Mouse (Mus musculus): ENCODE data around the gene Evx1. TPM values are rescaled to one million over a fixed set of nuclear protein-coding genes. Genes with fewer than 3 reads are reported as not detected.

Evx1 gene
- polyA plus RNA-seq, 1 experiment: not detected

GRCm38 (mm10) chr6:52270494-52271480 is 42.5 kb upstream of the Evx1 start:
- no peaks in the 10 kb centered on the region for H3K4me1 ChIP-seq (ENCODE audit: control insufficient read depth, insufficient read depth, low read length)
- H3K4me3 ChIP-seq (ENCODE audit: insufficient read depth, low read length): no peak overlapping the region
- no peak overlapping the region for H3K27ac ChIP-seq (ENCODE audit: insufficient read depth, low read length)
- TF ChIP-seq CTCF (IDR thresholded peaks at IDR 0.05; ENCODE audit: borderline replicate concordance, insufficient read depth, low read length) (peak; percentile 43; the same call in 1 of the 2 replicates), POLR2A (IDR thresholded peaks at IDR 0.05; ENCODE audit: low read depth, low read length) (no peak)

GRCm38 (mm10) chr6:52272766-52273655 is 40.3 kb upstream of the Evx1 start:
- Histone ChIP-seq H3K4me3 (ENCODE audit: insufficient read depth, low read length) (no peak overlapping the region), H3K4me1 (ENCODE audit: control insufficient read depth, insufficient read depth, low read length) (no peaks in the 10 kb centered on the region), H3K27ac (ENCODE audit: insufficient read depth, low read length) (no peak overlapping the region)
- TF ChIP-seq CTCF (IDR thresholded peaks at IDR 0.05; ENCODE audit: borderline replicate concordance, insufficient read depth, low read length): no peak
- no peak for TF ChIP-seq POLR2A (IDR thresholded peaks at IDR 0.05; ENCODE audit: low read depth, low read length)

- no peak overlapping the region for H3K27ac ChIP-seq (ENCODE audit: insufficient read depth, low read length)
- TF ChIP-seq CTCF (IDR thresholded peaks at IDR 0.05; ENCODE audit: borderline replicate concordance, insufficient read depth, low read length) (no peak), POLR2A (IDR thresholded peaks at IDR 0.05; ENCODE audit: low read depth, low read length) (no peak)
- no peak overlapping the region for H3K4me3 ChIP-seq (ENCODE audit: insufficient read depth, low read length)
- H3K4me1 ChIP-seq (ENCODE audit: control insufficient read depth, insufficient read depth, low read length): no peaks in the 10 kb centered on the region
These were observed 39.5 kb upstream of the Evx1 start for GRCm38 (mm10) chr6:52273656-52274280.

GRCm38 (mm10) chr6:52274576-52274975 is 38.7 kb upstream of the Evx1 start:
- Histone ChIP-seq H3K4me3 (ENCODE audit: insufficient read depth, low read length) (no peak overlapping the region), H3K27ac (ENCODE audit: insufficient read depth, low read length) (no peak overlapping the region), H3K4me1 (ENCODE audit: control insufficient read depth, insufficient read depth, low read length) (no peaks in the 10 kb centered on the region)
- TF ChIP-seq CTCF (IDR thresholded peaks at IDR 0.05; ENCODE audit: borderline replicate concordance, insufficient read depth, low read length) (no peak), POLR2A (IDR thresholded peaks at IDR 0.05; ENCODE audit: low read depth, low read length) (no peak)

- Histone ChIP-seq H3K4me1 (ENCODE audit: control insufficient read depth, insufficient read depth, low read length) (no peaks in the 10 kb centered on the region), H3K27ac (ENCODE audit: insufficient read depth, low read length) (no peak overlapping the region), H3K4me3 (ENCODE audit: insufficient read depth, low read length) (no peak overlapping the region)
- no peak for TF ChIP-seq CTCF (IDR thresholded peaks at IDR 0.05; ENCODE audit: borderline replicate concordance, insufficient read depth, low read length)
- no peak for TF ChIP-seq POLR2A (IDR thresholded peaks at IDR 0.05; ENCODE audit: low read depth, low read length)
These were observed 37.6 kb upstream of the Evx1 start for GRCm38 (mm10) chr6:52275563-52276280.

- Histone ChIP-seq H3K4me3 (ENCODE audit: insufficient read depth, low read length) (no peak overlapping the region), H3K27ac (ENCODE audit: insufficient read depth, low read length) (no peak overlapping the region), H3K4me1 (ENCODE audit: control insufficient read depth, insufficient read depth, low read length) (no peaks in the 10 kb centered on the region)
- TF ChIP-seq POLR2A (IDR thresholded peaks at IDR 0.05; ENCODE audit: low read depth, low read length): no peak
- TF ChIP-seq CTCF (IDR thresholded peaks at IDR 0.05; ENCODE audit: borderline replicate concordance, insufficient read depth, low read length): no peak
These were observed 36.9 kb upstream of the Evx1 start for GRCm38 (mm10) chr6:52276382-52276781.

GRCm38 (mm10) chr6:52276920-52277319 is 36.4 kb upstream of the Evx1 start:
- no peak overlapping the region for H3K4me3 ChIP-seq (ENCODE audit: insufficient read depth, low read length)
- no peak for TF ChIP-seq CTCF (IDR thresholded peaks at IDR 0.05; ENCODE audit: borderline replicate concordance, insufficient read depth, low read length)
- no peak for TF ChIP-seq POLR2A (IDR thresholded peaks at IDR 0.05; ENCODE audit: low read depth, low read length)
- no peaks in the 10 kb centered on the region for H3K4me1 ChIP-seq (ENCODE audit: control insufficient read depth, insufficient read depth, low read length)
- no peak overlapping the region for H3K27ac ChIP-seq (ENCODE audit: insufficient read depth, low read length)

GRCm38 (mm10) chr6:52281084-52281483 is 32.2 kb upstream of the Evx1 start:
- Histone ChIP-seq H3K4me1 (ENCODE audit: control insufficient read depth, insufficient read depth, low read length) (no peaks in the 10 kb centered on the region), H3K4me3 (ENCODE audit: insufficient read depth, low read length) (no peak overlapping the region), H3K27ac (ENCODE audit: insufficient read depth, low read length) (no peak overlapping the region)
- TF ChIP-seq CTCF (IDR thresholded peaks at IDR 0.05; ENCODE audit: borderline replicate concordance, insufficient read depth, low read length) (no peak), POLR2A (IDR thresholded peaks at IDR 0.05; ENCODE audit: low read depth, low read length) (no peak)

- Histone ChIP-seq H3K4me3 (ENCODE audit: insufficient read depth, low read length) (no peak overlapping the region), H3K27ac (ENCODE audit: insufficient read depth, low read length) (no peak overlapping the region), H3K4me1 (ENCODE audit: control insufficient read depth, insufficient read depth, low read length) (no peaks in the 10 kb centered on the region)
- no peak for TF ChIP-seq CTCF (IDR thresholded peaks at IDR 0.05; ENCODE audit: borderline replicate concordance, insufficient read depth, low read length)
- no peak for TF ChIP-seq POLR2A (IDR thresholded peaks at IDR 0.05; ENCODE audit: low read depth, low read length)
These were observed 29.4 kb upstream of the Evx1 start for GRCm38 (mm10) chr6:52283896-52284295.

Measured in embryonic fibroblast, embryonic 13.5 days (primary cell).